ENCODE assay signal across 10 mouse cellular contexts in the genomic region with DNA sequence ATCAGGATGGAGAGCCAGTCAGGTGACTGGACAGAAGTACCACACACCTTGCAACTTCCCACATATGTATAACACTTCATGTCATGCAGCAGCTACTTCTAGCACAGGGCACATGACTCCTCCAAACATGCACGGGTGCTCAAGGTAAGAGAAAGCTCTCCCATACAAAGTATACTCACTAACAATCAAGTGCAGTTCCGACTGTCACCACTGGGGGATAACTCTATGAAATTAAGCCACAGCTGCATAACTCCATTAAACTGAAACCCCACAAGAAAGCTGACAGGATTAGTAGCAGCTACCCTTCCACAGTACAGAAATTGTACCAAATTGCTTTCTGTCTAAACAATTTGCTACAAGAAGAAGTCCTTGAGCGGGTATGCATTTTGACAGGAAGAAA.
DNase-seq lines count a peak whose midpoint lies in the region; ATAC-seq and TF ChIP-seq lines count a peak whose summit lies in the region.
"Had no signal": no experiment of that assay in that cellular context is flagged by ENCODE, and none has a peak within 500 bp of the region (broad histone marks: within the 10 kb centered on the region; RNA-seq: fewer than 3 reads in every experiment).

No protein-coding gene starts in this region.

- no peak overlapping the region for H3K4me2 ChIP-seq in hindbrain, postnatal 0 days (ENCODE audit: low read depth, low read length)
- H3K4me2 ChIP-seq in hindbrain, embryonic 12.5 days (replicated peaks) = no peak overlapping the region
- H3K4me2 ChIP-seq: limb, embryonic 12.5 days; neural tube, embryonic 12.5 days; stomach, embryonic 15.5 days had no signal

- 0 out of 2 replicates have a peak, but pooled peaks cover 12% of the 10 kb centered on the region for H3K36me3 ChIP-seq in hindbrain, postnatal 0 days (ENCODE audit: insufficient read depth, low read length)
- H3K36me3 ChIP-seq in hindbrain, embryonic 12.5 days = peaks cover 16% of the 10 kb centered on the region; the same call in 1 of the 2 replicates
- H3K36me3 ChIP-seq: stomach, embryonic 15.5 days had no signal

- WGBS in hindbrain, postnatal 0 days = 92% methylated on average over 3 of the region's 3 CpGs
- WGBS in hindbrain, embryonic 12.5 days = 93% methylated on average over 3 of the region's 3 CpGs
- WGBS in cerebellum, adult 2 months = 92% methylated on average over 3 of the region's 3 CpGs

- peak; percentile 34 for DNase-seq in hindbrain, postnatal 0 days (ENCODE audit: low spot score)
- DNase-seq in right cerebral cortex, postnatal 4 days = peak; percentile 57
- DNase-seq in right cerebral cortex, postnatal 36 days (ENCODE audit: low spot score in 2 of 2) = no peak
- DNase-seq in forelimb bud, embryonic 11.5 days (ENCODE audit: low read depth, low spot score) = peak; percentile 43
- DNase-seq in thymus, postnatal 36 days = peak; percentile 9 to 19
- DNase-seq in cerebellum, adult 2 months = no peak

- no peak overlapping the region for H3K9ac ChIP-seq in hindbrain, postnatal 0 days (replicated peaks; ENCODE audit: low read length)
- H3K9ac ChIP-seq in hindbrain, embryonic 12.5 days = no peak overlapping the region
- H3K9ac ChIP-seq: limb, embryonic 12.5 days; neural tube, embryonic 12.5 days; stomach, embryonic 15.5 days had no signal

- H3K27ac ChIP-seq in hindbrain, postnatal 0 days = no peak overlapping the region
- H3K27ac ChIP-seq in hindbrain, embryonic 12.5 days = no peak overlapping the region
- H3K27ac ChIP-seq in cerebellum, adult 2 months (ENCODE audit: insufficient read depth, low read length) = no peak overlapping the region
- H3K27ac ChIP-seq: limb, embryonic 12.5 days; neural tube, embryonic 12.5 days; stomach, embryonic 15.5 days had no signal

- H3K4me3 ChIP-seq in hindbrain, postnatal 0 days (ENCODE audit: low read length) = no peak overlapping the region
- H3K4me3 ChIP-seq in hindbrain, embryonic 12.5 days = no peak overlapping the region
- no peak overlapping the region for H3K4me3 ChIP-seq in cerebellum, adult 2 months (replicated peaks; ENCODE audit: insufficient read depth, low read depth, low read length)
- H3K4me3 ChIP-seq: limb, embryonic 12.5 days; neural tube, embryonic 12.5 days; stomach, embryonic 15.5 days had no signal

- no peaks in the 10 kb centered on the region for H3K27me3 ChIP-seq in hindbrain, postnatal 0 days (ENCODE audit: insufficient read depth, low read length)
- H3K27me3 ChIP-seq in hindbrain, embryonic 12.5 days = no peaks in the 10 kb centered on the region
- H3K27me3 ChIP-seq in cerebellum, adult 2 months (ENCODE audit: control insufficient read depth, insufficient read depth, low read length) = no peaks in the 10 kb centered on the region
- H3K27me3 ChIP-seq: limb, embryonic 12.5 days; neural tube, embryonic 12.5 days; stomach, embryonic 15.5 days had no signal

- no peaks in the 10 kb centered on the region for H3K9me3 ChIP-seq in hindbrain, postnatal 0 days (ENCODE audit: low read length)
- no peaks in the 10 kb centered on the region for H3K9me3 ChIP-seq in hindbrain, embryonic 12.5 days (replicated peaks)
- H3K9me3 ChIP-seq: neural tube, embryonic 12.5 days; stomach, embryonic 15.5 days had no signal

- TF ChIP-seq POLR2A in cerebellum, adult 2 months (IDR thresholded peaks at IDR 0.05; ENCODE audit: borderline replicate concordance, insufficient read depth, low read length) = no peak

- no peaks in the 10 kb centered on the region for H3K4me1 ChIP-seq in hindbrain, postnatal 0 days (ENCODE audit: insufficient read depth, low read length)
- peaks cover under 1% of the 10 kb centered on the region; the same call in 1 of the 2 replicates for H3K4me1 ChIP-seq in hindbrain, embryonic 12.5 days
- H3K4me1 ChIP-seq in cerebellum, adult 2 months (ENCODE audit: control insufficient read depth, insufficient read depth, low read length) = no peaks in the 10 kb centered on the region
- H3K4me1 ChIP-seq: neural tube, embryonic 12.5 days; stomach, embryonic 15.5 days had no signal

- ATAC-seq in hindbrain, postnatal 0 days = no peak
- no peak for ATAC-seq in hindbrain, embryonic 12.5 days (ENCODE audit: low FRiP score)

- TF ChIP-seq CTCF in hindbrain, postnatal 0 days (IDR thresholded peaks at IDR 0.05; ENCODE audit: low read depth) = peak; percentile 57
- no peak for TF ChIP-seq CTCF in cerebellum, adult 2 months (IDR thresholded peaks at IDR 0.05; ENCODE audit: borderline replicate concordance, insufficient read depth, low read depth, low read length)

Comparison
In these comparisons a context has a peak if more than half of its experiments do, and no peak if none do; other contexts are left out.
1. DNase-seq: peak in hindbrain, postnatal 0 days (single experiment), right cerebral cortex, postnatal 4 days (single experiment), forelimb bud, embryonic 11.5 days (single experiment) and thymus, postnatal 36 days (2 of 2); none in right cerebral cortex, postnatal 36 days (0 of 2) and cerebellum, adult 2 months (0 of 2).